In genomic region chr17:84957487-84958259, GRCm38 (mm10) we compare ENCODE assay signal across 8 mouse cellular contexts. TPM values are rescaled to one million over a fixed set of nuclear protein-coding genes. Genes with fewer than 3 reads are reported as not detected.
DNase-seq lines count a peak whose midpoint lies in the region; ATAC-seq lines count a peak whose summit lies in the region.

No protein-coding gene starts in this region.

- H3K36me3 ChIP-seq in hindbrain, embryonic 12.5 days = no peaks in the 10 kb centered on the region

- peaks cover 32% of the 10 kb centered on the region for H3K4me1 ChIP-seq in hindbrain, embryonic 12.5 days

- H3K4me2 ChIP-seq in hindbrain, embryonic 12.5 days (replicated peaks) = peak overlapping the region; percentile 73

- H3K27ac ChIP-seq in hindbrain, embryonic 12.5 days = peak overlapping the region; percentile 95

- H3K4me3 ChIP-seq in hindbrain, embryonic 12.5 days = peak overlapping the region; percentile 99

- H3K9ac ChIP-seq in hindbrain, embryonic 12.5 days = peak overlapping the region; percentile 99

- H3K27me3 ChIP-seq in hindbrain, embryonic 12.5 days = no peaks in the 10 kb centered on the region

- no peaks in the 10 kb centered on the region for H3K9me3 ChIP-seq in hindbrain, embryonic 12.5 days (replicated peaks)

- DNase-seq in NIH3T3 (ENCODE audit: low read depth) = peak; percentile 100
- peak; percentile 100 for DNase-seq in cerebellum, postnatal 10 days
- DNase-seq in frontal cortex, postnatal 10 days (ENCODE audit: low spot score in 2 of 2) = peak; percentile 100
- DNase-seq in layer of hippocampus, postnatal 14 days (ENCODE audit: low spot score in 2 of 2) = peak; percentile 99 to 100
- peak; percentile 100 for DNase-seq in lung, postnatal 14 days
- peak; percentile 100 for DNase-seq in retina, adult 2 months (ENCODE audit: low read depth, low spot score)
- peak; percentile 99 to 100 for DNase-seq in thymus, postnatal 36 days

- WGBS in hindbrain, embryonic 12.5 days = under 1% methylated on average over 55 of the region's 55 CpGs

- peak; percentile 99 for ATAC-seq in hindbrain, embryonic 12.5 days (ENCODE audit: low FRiP score)

RNA-seq across cellular contexts. Expression of gene Ppm1b, which starts 1.1 kb away (rescaled TPM):
- 106 and 115 TPM in 2 replicates for polyA plus RNA-seq in hindbrain, embryonic 12.5 days (2016; fragmentation: Nextera tagmentation; extraction: Ambion mirVana)
- 100 to 1,000 TPM; 119 to 125 TPM for total RNA-seq in layer of hippocampus, postnatal 14 days (2021)

Comparison
In these comparisons a context has a peak if more than half of its experiments do, and no peak if none do; other contexts are left out.
1. Peak in every context shown above with its lines: DNase-seq, ATAC-seq, H3K4me3 ChIP-seq and H3K27ac ChIP-seq.